Mouse (Mus musculus) small intestine, adult 2 months (tissue): ENCODE data around the gene Mocs3. TPM values are rescaled to one million over a fixed set of nuclear protein-coding genes. Genes with fewer than 3 reads are reported as not detected.

ENCODE experiments used
- H3K27ac ChIP-seq: fragments of 200-500 bp; 2 replicates; pipeline ENCODE4 v1.5.1; 2012; ENCODE audit warnings: low read depth, low read length, control low read depth, inconsistent platforms; ENCODE audit not compliant: insufficient read depth
- H3K27me3 ChIP-seq: fragments of 200-500 bp; 2 replicates; pipeline ENCODE4 v1.6.1; 2012; ENCODE audit warnings: mild to moderate bottlenecking, moderate library complexity, low read length, inconsistent platforms; ENCODE audit not compliant: control insufficient read depth, insufficient read depth
- H3K36me3 ChIP-seq: fragments of 200-500 bp; 2 replicates; pipeline ENCODE4 v1.6.1; 2012; ENCODE audit warnings: mild to moderate bottlenecking, low read length, control low read depth, inconsistent platforms; ENCODE audit not compliant: control insufficient read depth, insufficient read depth
- H3K4me1 ChIP-seq: fragments of 200-500 bp; 2 replicates; pipeline ENCODE4 v1.6.1; 2012; ENCODE audit warnings: low read length, inconsistent platforms, mixed read lengths; ENCODE audit not compliant: control insufficient read depth, insufficient read depth, insufficient read length
- H3K4me3 ChIP-seq: fragments of 200-500 bp; 2 replicates; pipeline ENCODE4 v1.5.1; 2012; ENCODE audit warnings: low read depth, mild to moderate bottlenecking, control low read depth, inconsistent platforms, low read length, moderate library complexity
- CTCF ChIP-seq: fragments of 200-500 bp; IDR thresholded peaks from 2 replicates; pipeline ENCODE4 v1.5.1; 2012; ENCODE audit warnings: low read depth, mild to moderate bottlenecking, control low read depth, inconsistent platforms, low read length, moderate library complexity, mixed read lengths; ENCODE audit not compliant: insufficient replicate concordance, insufficient read length; ENCODE audit errors: extremely low read depth
- POLR2A ChIP-seq: fragments of 200-500 bp; IDR thresholded peaks from 2 replicates; pipeline ENCODE4 v1.6.1; 2012; ENCODE audit warnings: low read depth, mild to moderate bottlenecking, control low read depth, inconsistent platforms, low read length, moderate library complexity
- WGBS: fragments of 180-500 bp; shearing (Covaris S2); methylation state at CpG from one replicate; pipeline ENCODE4 v1.1.7; 2018; 5-methylcytosine and 5-hydroxymethylcytosine counted together
- polyA plus RNA-seq: library from polyadenylated mRNA; depleted of rRNA; stranded (reverse); fragments of >200 nt; gene quantifications from 2 replicates; pipeline ENCODE4 v1.2.3, GENCODE M21; 2012; rRNA removed

The Mocs3 gene
- polyA plus RNA-seq: 31.2 and 47.1 TPM in 2 replicates

- peak within 1 kb of the TSS; percentile 82 for H3K4me3 ChIP-seq
- TF ChIP-seq CTCF (no peak), POLR2A (peak; percentile 73)
- under 1% methylated on average over 73 of the region's 73 CpGs for WGBS
- H3K27me3 ChIP-seq: no peaks in the 10 kb centered on the region
- peaks cover 20% of the 10 kb centered on the region for H3K36me3 ChIP-seq
- H3K27ac ChIP-seq: peak within 1 kb of the TSS; percentile 94
- peaks cover 6% of the 10 kb centered on the region for H3K4me1 ChIP-seq
Observed at GRCm38 (mm10) chr2:168230026-168230728, at the start of gene Mocs3, which contains the start of the genes Gm20716 and Dpm1. TSS of gene Mocs3 (plus strand) at chr2:168230622. TSS of gene Gm20716 (minus strand) at chr2:168230364. TSS of gene Dpm1 (minus strand) at chr2:168230591.

DNA sequence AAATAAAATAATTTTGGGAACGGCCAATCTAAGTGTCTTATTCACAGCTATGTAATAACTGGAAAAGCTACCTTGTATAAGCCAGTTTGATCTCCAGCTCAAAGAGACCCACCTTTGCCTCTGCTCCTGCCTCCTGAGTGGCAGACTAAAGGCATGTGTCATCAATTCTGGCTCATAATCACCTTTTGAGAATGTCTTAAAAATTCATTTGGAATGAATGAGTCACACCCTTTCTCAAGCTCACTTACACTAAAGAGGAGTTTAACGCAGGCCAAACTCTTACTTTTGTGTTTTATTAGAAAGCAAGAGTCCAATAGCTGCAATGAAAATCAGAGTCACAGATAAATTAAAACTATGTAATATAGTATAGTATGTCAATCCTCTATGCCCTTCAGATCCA is 38.6 kb upstream of the Mocs3 start:
- Histone ChIP-seq H3K27me3 (no peaks in the 10 kb centered on the region), H3K27ac (no peak overlapping the region), H3K4me3 (no peak overlapping the region), H3K4me1 (0 out of 2 replicates have a peak, but pooled peaks cover 3% of the 10 kb centered on the region), H3K36me3 (peaks cover 20% of the 10 kb centered on the region)
- 86% methylated on average over 2 of the region's 2 CpGs for WGBS
- TF ChIP-seq CTCF (no peak), POLR2A (no peak)

DNA sequence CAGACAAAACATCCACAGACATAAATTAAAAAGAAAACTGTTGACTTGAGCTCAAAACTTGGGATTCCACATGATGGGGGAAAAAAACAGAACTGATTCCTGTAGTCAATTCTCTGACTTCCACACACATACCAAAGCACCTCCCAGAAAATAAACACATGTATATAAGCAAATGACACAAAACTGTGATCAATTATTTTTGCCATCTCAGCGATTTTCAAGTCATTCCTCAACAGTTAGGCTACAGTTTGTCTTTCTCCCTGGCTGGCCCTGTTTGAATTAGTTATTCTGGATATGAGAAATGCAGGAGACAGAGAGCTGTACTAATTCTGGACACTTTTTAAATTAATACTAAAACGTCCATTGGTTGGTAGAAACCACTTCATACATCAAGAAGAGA is 36.7 kb upstream of the Mocs3 start:
- 0 out of 2 replicates have a peak, but pooled peaks cover 3% of the 10 kb centered on the region for H3K4me1 ChIP-seq
- H3K27me3 ChIP-seq: no peaks in the 10 kb centered on the region
- H3K4me3 ChIP-seq: no peak overlapping the region
- peaks cover 19% of the 10 kb centered on the region for H3K36me3 ChIP-seq
- TF ChIP-seq CTCF (no peak), POLR2A (no peak)
- WGBS: 42% methylated on average over 2 of the region's 2 CpGs
- no peak overlapping the region for H3K27ac ChIP-seq

DNA sequence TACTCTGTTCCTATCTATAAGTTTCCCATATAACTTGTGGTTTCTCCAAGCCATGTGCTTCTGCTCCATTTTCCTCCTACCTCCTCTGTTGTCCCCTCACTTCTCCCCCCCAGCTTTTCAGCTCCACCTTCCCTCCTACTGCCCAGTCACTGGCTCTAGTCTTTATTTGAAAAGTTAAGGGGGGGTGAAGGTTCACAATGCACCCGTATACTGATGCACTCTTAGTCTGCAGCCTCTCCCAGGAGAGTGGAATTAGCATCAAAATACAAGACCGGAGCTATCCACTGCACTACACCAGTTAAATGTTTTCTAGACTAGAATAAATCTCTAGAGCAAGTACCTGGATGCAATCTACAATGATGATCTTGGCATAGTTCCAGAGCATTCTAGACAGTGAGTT is 34.7 kb upstream of the Mocs3 start:
- 29% methylated on average over 2 of the region's 2 CpGs for WGBS
- Histone ChIP-seq H3K36me3 (peaks cover 17% of the 10 kb centered on the region), H3K4me1 (peaks cover 7% of the 10 kb centered on the region; the same call in 1 of the 2 replicates), H3K27ac (no peak overlapping the region), H3K27me3 (no peaks in the 10 kb centered on the region), H3K4me3 (no peak overlapping the region)
- no peak for TF ChIP-seq POLR2A
- TF ChIP-seq CTCF: no peak

GRCm38 (mm10) chr2:168198421-168198820 is 32.0 kb upstream of the Mocs3 start:
- no peak overlapping the region for H3K27ac ChIP-seq
- 86% methylated on average over 1 of the region's 1 CpGs for WGBS
- no peak overlapping the region for H3K4me3 ChIP-seq
- no peaks in the 10 kb centered on the region for H3K27me3 ChIP-seq
- TF ChIP-seq CTCF (no peak), POLR2A (no peak)
- peaks cover 12% of the 10 kb centered on the region for H3K36me3 ChIP-seq
- peaks cover 10% of the 10 kb centered on the region; the same call in 1 of the 2 replicates for H3K4me1 ChIP-seq

DNA sequence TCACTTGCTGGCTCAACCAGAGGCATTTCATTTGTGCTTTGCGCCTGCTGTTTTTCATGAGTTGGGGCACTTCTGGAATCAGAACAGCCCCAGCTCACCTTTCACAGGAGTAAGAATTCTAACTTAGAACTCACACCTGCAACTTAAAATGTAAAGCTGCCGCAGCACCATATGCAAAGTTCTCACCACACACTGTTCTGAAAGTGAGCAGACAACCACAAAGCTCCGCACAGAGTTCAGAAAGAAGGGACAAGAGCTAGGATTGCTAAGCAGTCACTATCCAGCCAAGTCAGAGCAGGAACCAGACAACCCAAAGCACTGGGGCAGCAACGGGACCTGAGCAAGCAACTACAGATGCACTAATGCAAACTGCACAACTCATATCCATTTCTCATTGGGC is 30.9 kb upstream of the Mocs3 start:
- Histone ChIP-seq H3K27ac (no peak overlapping the region), H3K36me3 (peaks cover 14% of the 10 kb centered on the region), H3K27me3 (no peaks in the 10 kb centered on the region), H3K4me3 (no peak overlapping the region), H3K4me1 (peaks cover 11% of the 10 kb centered on the region; the same call in 1 of the 2 replicates)
- 66% methylated on average over 4 of the region's 4 CpGs for WGBS
- TF ChIP-seq CTCF: no peak

DNA sequence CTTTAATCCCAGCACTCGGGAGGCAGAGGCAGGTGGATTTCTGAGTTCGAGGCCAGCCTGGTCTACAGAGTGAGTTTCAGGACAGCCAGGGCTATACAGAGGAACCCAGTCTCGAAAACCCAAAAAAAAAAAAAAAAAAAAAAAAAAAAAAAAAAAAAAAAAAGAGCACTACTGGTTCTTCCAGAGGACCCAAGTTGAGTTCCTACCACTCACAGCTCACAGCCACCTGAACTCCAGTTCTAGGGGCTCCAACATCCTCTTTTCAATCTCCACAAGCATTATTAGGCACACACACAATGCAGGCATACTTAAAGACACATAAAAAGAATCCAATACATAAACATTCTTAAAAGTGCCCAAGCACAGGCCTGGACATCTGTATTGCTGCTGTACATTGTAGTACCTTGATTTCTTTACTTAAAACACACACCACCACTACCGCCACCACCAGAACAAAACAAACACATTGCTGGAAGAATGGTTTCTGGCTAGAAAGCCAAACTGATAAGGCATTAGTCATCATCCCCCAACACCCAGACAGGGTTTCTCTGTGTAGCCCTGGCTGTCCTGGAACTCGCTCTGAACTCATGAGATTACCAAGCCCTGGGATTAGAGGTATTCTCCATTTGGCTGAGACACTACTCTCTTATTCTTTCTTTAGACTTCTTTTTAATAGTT is 30.3 kb upstream of the Mocs3 start:
- H3K27me3 ChIP-seq: no peaks in the 10 kb centered on the region
- no peak for TF ChIP-seq CTCF
- H3K36me3 ChIP-seq: peaks cover 14% of the 10 kb centered on the region
- H3K27ac ChIP-seq: no peak overlapping the region
- H3K4me3 ChIP-seq: no peak overlapping the region
- peaks cover 18% of the 10 kb centered on the region; the same call in 1 of the 2 replicates for H3K4me1 ChIP-seq
- 37% methylated on average over 4 of the region's 5 CpGs for WGBS

DNA sequence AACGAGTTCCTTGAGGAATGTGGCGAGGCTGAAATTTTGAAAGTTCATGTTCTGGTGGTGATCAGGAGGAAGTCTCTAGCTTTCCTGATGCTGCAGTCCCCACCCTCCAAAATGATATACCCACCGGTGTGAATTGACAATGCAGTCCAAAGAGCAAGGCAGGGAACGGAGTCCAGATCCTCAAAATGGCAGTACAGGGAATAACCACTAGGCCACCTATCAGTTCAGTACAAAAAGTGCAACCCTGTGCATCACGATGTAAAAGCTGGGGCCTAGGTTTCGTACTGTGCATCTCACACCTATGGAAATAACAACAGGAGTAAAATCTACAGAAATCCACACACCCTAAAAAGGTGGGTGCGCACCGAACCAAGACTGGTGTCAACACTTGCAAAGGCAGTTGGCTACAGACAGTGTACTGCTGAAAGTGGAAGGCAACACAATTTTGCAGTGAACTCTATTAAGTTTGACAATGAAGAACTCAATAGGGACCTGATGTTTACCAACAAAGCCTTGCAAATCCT is 25.9 kb upstream of the Mocs3 start:
- no peak overlapping the region for H3K4me3 ChIP-seq

More for the DNA sequence above, 25.9 kb upstream of the Mocs3 start:
- H3K27me3 ChIP-seq: no peaks in the 10 kb centered on the region
- WGBS: 58% methylated on average over 8 of the region's 8 CpGs
- no peak for TF ChIP-seq CTCF
- TF ChIP-seq POLR2A: no peak
- H3K4me1 ChIP-seq: peaks cover 19% of the 10 kb centered on the region
- no peak overlapping the region for H3K27ac ChIP-seq
- H3K36me3 ChIP-seq: peaks cover 8% of the 10 kb centered on the region
